Mouse (Mus musculus): ENCODE data around the gene Slc9a5.

GRCm38 (mm10) chr8:105326141-105326672, 22.4 kb upstream of the Slc9a5 start, which contains the start of the genes Lrrc29 and Tmem208:
- TF ChIP-seq POLR2A (IDR thresholded peaks at IDR 0.05; ENCODE audit: borderline replicate concordance, control insufficient read depth, low read depth, low read length) (peak; percentile 94; the same call in 1 of the 2 replicates), CTCF (IDR thresholded peaks at IDR 0.05; ENCODE audit: control insufficient read depth, insufficient read depth, low read length) (peak; percentile 46)
